Mouse (Mus musculus): ENCODE measurements at regions not wholly inside any gene's neighbourhood (a gene's known extent, or its start where the extent isn't known, plus 50 kb on each side); places are given as distances from the start of the nearest gene placed in this dataset.

DNA sequence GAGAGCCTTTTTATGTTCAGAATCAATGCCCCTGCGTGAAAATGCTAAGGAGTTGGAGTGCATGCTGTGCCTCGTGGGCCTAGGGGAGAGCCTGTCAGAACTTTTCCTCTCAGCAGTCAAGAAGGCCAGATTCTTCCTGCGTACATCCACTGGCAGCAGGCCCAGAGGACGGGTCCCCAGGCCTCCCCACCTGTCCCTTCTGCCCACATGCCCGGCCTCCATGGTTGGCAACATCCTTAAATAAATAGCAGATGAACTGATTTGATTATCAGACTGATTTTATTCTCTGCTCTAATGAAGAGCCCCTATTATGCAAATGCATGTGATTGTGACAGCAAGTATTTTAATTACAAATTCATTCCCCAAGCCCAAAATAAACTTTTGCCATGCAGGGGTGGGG lies 479.2 kb upstream of the Fam19a5 start:
- DNase-seq: no peak
- no peak for TF ChIP-seq CTCF (IDR thresholded peaks at IDR 0.05; ENCODE audit: borderline replicate concordance, insufficient read depth, low read depth, low read length)
- TF ChIP-seq POLR2A (IDR thresholded peaks at IDR 0.05; ENCODE audit: borderline replicate concordance, insufficient read depth, low read length): no peak
- no peak overlapping the region for H3K4me3 ChIP-seq (replicated peaks; ENCODE audit: insufficient read depth, low read depth, low read length)
- 40% methylated on average over 5 of the region's 5 CpGs for WGBS
- no peak overlapping the region for H3K27ac ChIP-seq (ENCODE audit: insufficient read depth, low read length)
- no peaks in the 10 kb centered on the region for H3K4me1 ChIP-seq (ENCODE audit: control insufficient read depth, insufficient read depth, low read length)
- H3K27me3 ChIP-seq (ENCODE audit: control insufficient read depth, insufficient read depth, low read length): no peaks in the 10 kb centered on the region

DNA sequence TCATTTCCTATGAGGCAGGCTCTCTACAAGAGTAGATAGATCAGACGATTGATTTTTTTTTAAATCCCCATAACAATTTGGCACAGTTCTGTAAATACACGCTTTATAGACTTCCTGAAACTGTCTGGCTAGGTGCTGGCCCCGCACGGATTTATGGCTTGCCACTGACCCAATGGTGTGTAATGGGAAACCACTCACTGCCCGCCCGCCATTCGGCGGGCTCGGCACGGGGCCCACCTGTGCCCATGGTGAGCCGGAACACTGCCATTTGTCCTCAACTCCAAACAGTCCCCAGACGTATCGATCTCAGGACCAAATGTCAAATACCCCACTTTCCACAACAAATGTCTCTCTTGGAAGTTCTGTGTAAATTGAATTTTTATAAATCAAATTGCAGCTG lies 475.8 kb upstream of the Fam19a5 start:
- 89% methylated on average over 13 of the region's 13 CpGs for WGBS

DNA sequence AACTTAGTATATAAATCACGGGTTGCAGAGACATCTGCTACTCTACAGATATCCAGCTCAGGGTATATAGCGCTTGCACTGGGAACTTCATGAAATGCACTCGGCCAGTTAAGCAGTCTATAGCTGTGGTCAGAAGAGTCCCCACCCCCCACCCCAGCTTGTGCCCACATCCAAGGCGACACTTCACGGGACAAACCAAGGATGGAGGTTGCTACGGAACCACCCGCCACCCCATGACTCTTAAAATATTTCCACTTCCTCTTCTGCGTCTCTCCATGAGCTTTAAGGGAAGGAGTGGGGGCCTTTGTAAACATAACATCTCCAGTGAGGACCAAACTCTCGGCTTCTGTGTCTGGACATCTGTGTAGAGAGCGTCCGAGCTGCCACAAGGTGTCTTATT lies 469.5 kb upstream of the Fam19a5 start:
- WGBS: 93% methylated on average over 11 of the region's 11 CpGs

More for the DNA sequence above, 475.8 kb upstream of the Fam19a5 start:
- Histone ChIP-seq H3K4me1 (ENCODE audit: control insufficient read depth, insufficient read depth, low read length) (no peaks in the 10 kb centered on the region), H3K27ac (ENCODE audit: insufficient read depth, low read length) (no peak overlapping the region), H3K27me3 (ENCODE audit: control insufficient read depth, insufficient read depth, low read length) (no peaks in the 10 kb centered on the region), H3K4me3 (replicated peaks; ENCODE audit: insufficient read depth, low read depth, low read length) (no peak overlapping the region)
- TF ChIP-seq POLR2A (IDR thresholded peaks at IDR 0.05; ENCODE audit: borderline replicate concordance, insufficient read depth, low read length) (no peak), CTCF (IDR thresholded peaks at IDR 0.05; ENCODE audit: borderline replicate concordance, insufficient read depth, low read depth, low read length) (no peak)
- DNase-seq: no peak

DNA sequence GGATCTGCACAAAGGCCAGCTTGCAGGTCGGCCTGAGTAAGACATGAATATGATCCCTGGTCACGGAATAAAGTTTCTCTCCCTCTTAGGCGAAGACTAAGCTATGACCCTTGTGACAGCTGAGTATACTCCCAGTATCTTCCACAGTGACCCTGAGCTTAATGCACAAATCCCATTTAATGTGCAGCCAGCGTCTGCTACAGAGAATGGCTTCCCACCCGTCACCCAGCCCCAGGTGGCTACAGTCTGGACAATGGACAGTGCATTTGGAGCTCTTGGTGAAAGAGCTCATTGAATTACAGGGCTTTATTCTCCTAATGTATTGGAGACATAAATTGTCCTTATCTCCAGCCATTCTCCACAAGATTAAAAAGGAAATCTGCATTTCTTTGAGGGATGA lies 454.3 kb upstream of the Fam19a5 start:
- WGBS: 83% methylated on average over 5 of the region's 5 CpGs

More for the DNA sequence above, 469.5 kb upstream of the Fam19a5 start:
- Histone ChIP-seq H3K4me3 (replicated peaks; ENCODE audit: insufficient read depth, low read depth, low read length) (no peak overlapping the region), H3K27me3 (ENCODE audit: control insufficient read depth, insufficient read depth, low read length) (no peaks in the 10 kb centered on the region), H3K4me1 (ENCODE audit: control insufficient read depth, insufficient read depth, low read length) (no peaks in the 10 kb centered on the region), H3K27ac (ENCODE audit: insufficient read depth, low read length) (no peak overlapping the region)
- TF ChIP-seq CTCF (IDR thresholded peaks at IDR 0.05; ENCODE audit: borderline replicate concordance, insufficient read depth, low read depth, low read length) (no peak), POLR2A (IDR thresholded peaks at IDR 0.05; ENCODE audit: borderline replicate concordance, insufficient read depth, low read length) (no peak)
- DNase-seq: no peak

DNA sequence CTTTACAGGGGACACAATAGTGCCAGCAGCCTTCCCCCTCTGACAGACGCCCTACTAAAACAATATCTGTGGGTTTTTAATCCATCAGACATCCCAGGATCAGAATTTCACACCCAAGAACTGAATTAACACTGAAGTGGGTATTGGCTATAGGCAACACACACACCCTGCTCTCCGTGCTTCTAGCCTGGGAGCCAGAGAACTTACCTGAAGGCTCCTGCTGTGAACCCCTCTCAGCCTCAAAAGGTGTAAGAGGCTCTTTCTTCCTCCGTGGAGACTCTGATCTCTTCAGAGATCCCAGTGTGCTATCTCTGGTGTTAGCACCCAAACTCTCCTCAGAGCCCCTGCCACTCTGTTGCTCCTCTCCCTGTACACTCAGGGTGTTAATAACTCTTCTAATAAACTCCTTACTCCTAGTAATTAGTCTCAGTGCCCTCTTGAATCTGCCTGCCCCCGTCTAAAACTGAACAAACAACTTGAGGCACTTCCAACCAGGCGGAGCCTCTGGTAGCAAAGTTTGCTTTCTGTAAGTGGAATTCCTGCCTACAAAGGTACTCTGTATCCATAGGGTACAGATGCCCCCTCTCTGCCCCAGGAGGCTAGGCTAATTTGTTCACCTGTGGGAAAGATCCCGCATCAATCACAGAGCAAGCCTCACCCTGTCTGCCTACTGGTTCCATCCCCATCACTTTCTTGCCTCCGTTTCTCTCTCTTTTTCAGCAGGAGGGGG lies 452.9 kb upstream of the Fam19a5 start:
- H3K27ac ChIP-seq (ENCODE audit: insufficient read depth, low read length): no peak overlapping the region
- TF ChIP-seq POLR2A (IDR thresholded peaks at IDR 0.05; ENCODE audit: borderline replicate concordance, insufficient read depth, low read length) (no peak), CTCF (IDR thresholded peaks at IDR 0.05; ENCODE audit: borderline replicate concordance, insufficient read depth, low read depth, low read length) (no peak)
- H3K27me3 ChIP-seq (ENCODE audit: control insufficient read depth, insufficient read depth, low read length): no peaks in the 10 kb centered on the region; the same call in 1 of the 2 replicates
- no peak overlapping the region for H3K4me3 ChIP-seq (replicated peaks; ENCODE audit: insufficient read depth, low read depth, low read length)
- no peak for DNase-seq
- 75% methylated on average over 7 of the region's 7 CpGs for WGBS
- H3K4me1 ChIP-seq (ENCODE audit: control insufficient read depth, insufficient read depth, low read length): no peaks in the 10 kb centered on the region

More for the DNA sequence above, 454.3 kb upstream of the Fam19a5 start:
- TF ChIP-seq CTCF (IDR thresholded peaks at IDR 0.05; ENCODE audit: borderline replicate concordance, insufficient read depth, low read depth, low read length) (no peak), POLR2A (IDR thresholded peaks at IDR 0.05; ENCODE audit: borderline replicate concordance, insufficient read depth, low read length) (no peak)
- Histone ChIP-seq H3K4me1 (ENCODE audit: control insufficient read depth, insufficient read depth, low read length) (no peaks in the 10 kb centered on the region), H3K27me3 (ENCODE audit: control insufficient read depth, insufficient read depth, low read length) (no peaks in the 10 kb centered on the region; the same call in 1 of the 2 replicates), H3K4me3 (replicated peaks; ENCODE audit: insufficient read depth, low read depth, low read length) (no peak overlapping the region), H3K27ac (ENCODE audit: insufficient read depth, low read length) (no peak overlapping the region)
- no peak for DNase-seq

DNA sequence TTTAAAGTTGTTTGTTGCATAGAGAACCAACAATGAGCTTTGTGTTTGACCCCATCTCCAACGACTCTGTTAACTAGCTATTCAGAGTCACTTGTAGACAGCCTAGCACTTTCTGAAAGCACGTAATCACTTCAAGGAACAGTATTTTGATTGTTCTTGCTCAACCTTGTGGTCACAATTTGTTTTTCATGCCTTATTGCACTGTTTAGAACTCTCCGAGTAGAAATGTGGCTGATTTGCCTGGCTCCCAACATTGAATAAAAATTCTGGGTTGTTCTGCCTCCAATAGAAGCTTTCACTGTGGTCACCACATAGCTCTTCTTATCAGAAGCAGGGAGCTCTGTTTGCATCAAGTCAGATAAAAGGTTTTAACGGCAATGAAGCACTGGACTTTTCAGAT lies 446.9 kb upstream of the Fam19a5 start:
- Histone ChIP-seq H3K4me3 (replicated peaks; ENCODE audit: insufficient read depth, low read depth, low read length) (no peak overlapping the region), H3K4me1 (ENCODE audit: control insufficient read depth, insufficient read depth, low read length) (no peaks in the 10 kb centered on the region), H3K27me3 (ENCODE audit: control insufficient read depth, insufficient read depth, low read length) (no peaks in the 10 kb centered on the region; the same call in 1 of the 2 replicates), H3K27ac (ENCODE audit: insufficient read depth, low read length) (no peak overlapping the region)
- no peak for DNase-seq
- TF ChIP-seq CTCF (IDR thresholded peaks at IDR 0.05; ENCODE audit: borderline replicate concordance, insufficient read depth, low read depth, low read length): no peak
- TF ChIP-seq POLR2A (IDR thresholded peaks at IDR 0.05; ENCODE audit: borderline replicate concordance, insufficient read depth, low read length): no peak
- 56% methylated on average over 4 of the region's 4 CpGs for WGBS

DNA sequence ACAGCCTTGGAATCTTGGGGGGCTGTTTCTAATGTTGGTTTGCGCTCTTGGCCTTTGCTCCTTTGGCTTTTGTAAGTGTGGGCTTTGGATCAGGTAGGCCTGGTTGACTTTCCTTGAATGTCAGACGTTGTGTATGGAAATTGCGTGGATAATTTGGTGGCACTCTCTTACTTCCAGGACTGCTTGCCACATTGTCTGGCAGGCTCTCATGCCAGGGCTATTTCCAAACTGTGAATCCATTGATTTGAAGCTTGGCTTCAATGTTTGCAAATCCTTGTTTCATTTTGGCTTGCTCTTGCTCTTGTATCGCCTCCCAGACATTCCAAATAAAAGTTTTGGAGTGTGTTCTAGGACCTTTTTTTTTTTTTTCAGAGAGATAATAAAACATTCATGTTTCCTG lies 443.0 kb upstream of the Fam19a5 start:
- Histone ChIP-seq H3K27me3 (ENCODE audit: control insufficient read depth, insufficient read depth, low read length) (no peaks in the 10 kb centered on the region), H3K27ac (ENCODE audit: insufficient read depth, low read length) (no peak overlapping the region), H3K4me1 (ENCODE audit: control insufficient read depth, insufficient read depth, low read length) (no peaks in the 10 kb centered on the region), H3K4me3 (replicated peaks; ENCODE audit: insufficient read depth, low read depth, low read length) (no peak overlapping the region)
- TF ChIP-seq CTCF (IDR thresholded peaks at IDR 0.05; ENCODE audit: borderline replicate concordance, insufficient read depth, low read depth, low read length) (no peak), POLR2A (IDR thresholded peaks at IDR 0.05; ENCODE audit: borderline replicate concordance, insufficient read depth, low read length) (no peak)
- 73% methylated on average over 4 of the region's 4 CpGs for WGBS
- peak in 1 of 2 experiments; percentile 10 for DNase-seq

DNA sequence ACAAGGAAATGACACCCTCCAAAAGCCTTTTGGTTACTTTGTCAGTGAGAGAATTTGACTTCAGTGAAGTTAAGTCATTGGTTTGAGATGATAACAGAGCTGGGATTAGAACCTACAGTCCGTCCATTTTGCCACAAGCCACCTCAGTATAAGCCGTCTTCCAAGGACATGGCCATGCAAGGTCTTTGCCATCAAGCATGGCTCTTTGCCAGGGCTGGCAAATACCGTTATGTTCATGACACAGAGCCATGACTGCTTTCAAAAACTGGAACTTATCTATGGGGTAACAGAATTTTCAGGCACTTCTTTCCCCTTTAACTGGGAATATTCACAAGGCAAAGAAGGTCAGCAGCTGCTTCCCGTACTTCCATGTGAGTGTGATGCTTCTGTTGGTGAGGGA lies 441.9 kb upstream of the Fam19a5 start:
- H3K4me1 ChIP-seq (ENCODE audit: control insufficient read depth, insufficient read depth, low read length): no peaks in the 10 kb centered on the region
- 64% methylated on average over 4 of the region's 4 CpGs for WGBS
- H3K27me3 ChIP-seq (ENCODE audit: control insufficient read depth, insufficient read depth, low read length): no peaks in the 10 kb centered on the region
- DNase-seq: no peak
- no peak overlapping the region for H3K27ac ChIP-seq (ENCODE audit: insufficient read depth, low read length)
- TF ChIP-seq CTCF (IDR thresholded peaks at IDR 0.05; ENCODE audit: borderline replicate concordance, insufficient read depth, low read depth, low read length): no peak
- no peak overlapping the region for H3K4me3 ChIP-seq (replicated peaks; ENCODE audit: insufficient read depth, low read depth, low read length)

All from cerebellum, adult 2 months (tissue).